9 mouse cellular contexts compared by ENCODE assay signal in genomic region chr12:101818246-101818607, GRCm38 (mm10). TPM values are rescaled to one million over a fixed set of nuclear protein-coding genes. Genes with fewer than 3 reads are reported as not detected.
DNase-seq lines count a peak whose midpoint lies in the region; ATAC-seq lines count a peak whose summit lies in the region.
"Had no signal": no experiment of that assay in that cellular context is flagged by ENCODE, and none has a peak within 500 bp of the region (broad histone marks: within the 10 kb centered on the region; RNA-seq: fewer than 3 reads in every experiment).

No protein-coding gene starts in this region.

- H3K27me3 ChIP-seq in kidney, embryonic 15.5 days, result peaks cover 12% of the 10 kb centered on the region; the same call in 1 of the 2 replicates
- no peaks in the 10 kb centered on the region for H3K27me3 ChIP-seq in embryonic facial prominence, embryonic 11.5 days (ENCODE audit: control insufficient read depth, insufficient read depth, low read length)
- peaks cover 9% of the 10 kb centered on the region for H3K27me3 ChIP-seq in hindbrain, embryonic 15.5 days
- peaks cover 10% of the 10 kb centered on the region for H3K27me3 ChIP-seq in midbrain, embryonic 14.5 days (ENCODE audit: control insufficient read depth, insufficient read depth, low read length)

- peaks cover 11% of the 10 kb centered on the region for H3K4me1 ChIP-seq in kidney, embryonic 15.5 days
- H3K4me1 ChIP-seq in embryonic facial prominence, embryonic 11.5 days (ENCODE audit: control insufficient read depth, insufficient read depth, low read length), result 0 out of 2 replicates have a peak, but pooled peaks cover 2% of the 10 kb centered on the region
- H3K4me1 ChIP-seq in hindbrain, embryonic 15.5 days (replicated peaks), result peaks cover 13% of the 10 kb centered on the region
- 0 out of 2 replicates have a peak, but pooled peaks cover 4% of the 10 kb centered on the region for H3K4me1 ChIP-seq in midbrain, embryonic 14.5 days (ENCODE audit: control insufficient read depth, insufficient read depth, low read length)

- peak overlapping the region; percentile 87 for H3K27ac ChIP-seq in kidney, embryonic 15.5 days
- H3K27ac ChIP-seq in embryonic facial prominence, embryonic 11.5 days (replicated peaks; ENCODE audit: low read depth, low read length), result peak overlapping the region; percentile 71
- no peak overlapping the region for H3K27ac ChIP-seq in hindbrain, embryonic 15.5 days (replicated peaks)
- H3K27ac ChIP-seq in midbrain, embryonic 14.5 days (replicated peaks; ENCODE audit: low read depth, low read length), result no peak overlapping the region

- WGBS in kidney, embryonic 15.5 days, result 15% methylated on average over 11 of the region's 11 CpGs
- WGBS in embryonic facial prominence, embryonic 11.5 days, result 15% methylated on average over 11 of the region's 11 CpGs
- 31% methylated on average over 11 of the region's 11 CpGs for whole genome bisulfite sequencing in hindbrain, embryonic 15.5 days
- WGBS in midbrain, embryonic 14.5 days, result 33% methylated on average over 11 of the region's 11 CpGs

- ATAC-seq in kidney, embryonic 15.5 days (replicated peaks; ENCODE audit: low FRiP score), result peak; percentile 10; the same call in 1 of the 2 replicates
- ATAC-seq in embryonic facial prominence, embryonic 11.5 days (replicated peaks; ENCODE audit: insufficient number of reproducible peaks, low FRiP score, low TSS enrichment, low read depth), result no peak
- no peak for ATAC-seq in hindbrain, embryonic 15.5 days (ENCODE audit: low FRiP score, low read depth)
- no peak for ATAC-seq in midbrain, embryonic 14.5 days (ENCODE audit: low FRiP score, low TSS enrichment)

- DNase-seq in kidney, postnatal 25 days, result no peak
- DNase-seq in embryonic facial prominence, embryonic 11.5 days (ENCODE audit: low spot score), result no peak
- no peak for DNase-seq in midbrain, embryonic 14.5 days
- no peak for DNase-seq in testis, postnatal 10 days (ENCODE audit: low spot score)
- DNase-seq in layer of hippocampus, adult 9-11 months, result no peak
- DNase-seq in layer of hippocampus, adult 8-10 months (ENCODE audit: low spot score in 2 of 2), result no peak

- H3K36me3 ChIP-seq in kidney, embryonic 15.5 days, result no peaks in the 10 kb centered on the region
- H3K36me3 ChIP-seq in embryonic facial prominence, embryonic 11.5 days (replicated peaks; ENCODE audit: control insufficient read depth, insufficient read depth, low read depth, low read length), result no peaks in the 10 kb centered on the region
- H3K36me3 ChIP-seq in hindbrain, embryonic 15.5 days, result no peaks in the 10 kb centered on the region
- H3K36me3 ChIP-seq in midbrain, embryonic 14.5 days (ENCODE audit: control insufficient read depth, insufficient read depth, low read length), result no peaks in the 10 kb centered on the region

- H3K4me3 ChIP-seq in kidney, embryonic 15.5 days (replicated peaks), result peak overlapping the region; percentile 58
- peak overlapping the region; percentile 41 for H3K4me3 ChIP-seq in embryonic facial prominence, embryonic 11.5 days (ENCODE audit: low read depth, low read length)
- H3K4me3 ChIP-seq in hindbrain, embryonic 15.5 days, result peak overlapping the region; percentile 50
- peak overlapping the region; percentile 45 for H3K4me3 ChIP-seq in midbrain, embryonic 14.5 days (replicated peaks; ENCODE audit: low read depth, low read length)

- no peaks in the 10 kb centered on the region for H3K9me3 ChIP-seq in kidney, embryonic 15.5 days (replicated peaks)
- H3K9me3 ChIP-seq in embryonic facial prominence, embryonic 11.5 days (replicated peaks; ENCODE audit: control insufficient read depth, low read length), result no peaks in the 10 kb centered on the region
- H3K9me3 ChIP-seq in hindbrain, embryonic 15.5 days, result no peaks in the 10 kb centered on the region
- no peaks in the 10 kb centered on the region for H3K9me3 ChIP-seq in midbrain, embryonic 14.5 days (ENCODE audit: control insufficient read depth, low read length)

- H3K9ac ChIP-seq in kidney, embryonic 15.5 days, result peak overlapping the region; percentile 47; the same call in 1 of the 2 replicates
- H3K9ac ChIP-seq in embryonic facial prominence, embryonic 11.5 days (replicated peaks; ENCODE audit: low read length), result peak overlapping the region; percentile 49
- no peak overlapping the region for H3K9ac ChIP-seq in hindbrain, embryonic 15.5 days
- H3K9ac ChIP-seq in midbrain, embryonic 14.5 days (replicated peaks; ENCODE audit: low read length), result no peak overlapping the region; the same call in 1 of the 2 replicates

- H3K4me2 ChIP-seq in kidney, embryonic 15.5 days, result peak overlapping the region; percentile 97
- H3K4me2 ChIP-seq in embryonic facial prominence, embryonic 11.5 days (ENCODE audit: low read depth, low read length), result peak overlapping the region; percentile 81
- H3K4me2 ChIP-seq in hindbrain, embryonic 15.5 days, result peak overlapping the region; percentile 98
- peak overlapping the region; percentile 93 for H3K4me2 ChIP-seq in midbrain, embryonic 14.5 days (ENCODE audit: low read length)

RNA-seq across cellular contexts. Expression of gene Fbln5, which starts 0.6 kb away (rescaled TPM):
- polyA plus RNA-seq in kidney, embryonic 15.5 days (2015; fragmentation: Nextera tagmentation; extraction: Ambion mirVana), result 111 and 112 TPM in 2 replicates
- 28.7 and 31.2 TPM in 2 replicates for polyA plus RNA-seq in embryonic facial prominence, embryonic 11.5 days (2014; fragmentation: Nextera tagmentation; extraction: Ambion mirVana)
- polyA plus RNA-seq in hindbrain, embryonic 15.5 days (2015; fragmentation: Nextera tagmentation; extraction: Ambion mirVana), result 15.0 and 17.4 TPM in 2 replicates
- 1.1 and 6.0 TPM in 2 replicates for polyA plus RNA-seq in midbrain, embryonic 14.5 days (2014; fragmentation: Nextera tagmentation; extraction: Ambion mirVana)
- 1 to 10 TPM; 4.7 to 7.6 (median 6.0) TPM for total RNA-seq in layer of hippocampus, adult 8-10 months (2022)
- total RNA-seq: neutrophil, adult 5-6 weeks had no signal

Comparison
In these comparisons a context has a peak if more than half of its experiments do, and no peak if none do; other contexts are left out.
1. H3K27ac ChIP-seq: peak in kidney, embryonic 15.5 days (single experiment) and embryonic facial prominence, embryonic 11.5 days (single experiment); none in hindbrain, embryonic 15.5 days (single experiment) and midbrain, embryonic 14.5 days (single experiment).
2. H3K9ac ChIP-seq: peak in kidney, embryonic 15.5 days (single experiment) and embryonic facial prominence, embryonic 11.5 days (single experiment); none in hindbrain, embryonic 15.5 days (single experiment) and midbrain, embryonic 14.5 days (single experiment).
3. Peak in every context shown above with its lines, with median percentiles within 50 percentile points of each other: H3K4me2 ChIP-seq and H3K4me3 ChIP-seq.